Mouse (Mus musculus) ZHBTc4 (cell line): ENCODE measurements around the gene Dock9.

Experiments
- DNase-seq: peaks from one replicate; pipeline ENCODE4 v3.0.0-alpha.2; 2011; ENCODE audit warnings: low read depth, low spot score

The Dock9 gene

DNA sequence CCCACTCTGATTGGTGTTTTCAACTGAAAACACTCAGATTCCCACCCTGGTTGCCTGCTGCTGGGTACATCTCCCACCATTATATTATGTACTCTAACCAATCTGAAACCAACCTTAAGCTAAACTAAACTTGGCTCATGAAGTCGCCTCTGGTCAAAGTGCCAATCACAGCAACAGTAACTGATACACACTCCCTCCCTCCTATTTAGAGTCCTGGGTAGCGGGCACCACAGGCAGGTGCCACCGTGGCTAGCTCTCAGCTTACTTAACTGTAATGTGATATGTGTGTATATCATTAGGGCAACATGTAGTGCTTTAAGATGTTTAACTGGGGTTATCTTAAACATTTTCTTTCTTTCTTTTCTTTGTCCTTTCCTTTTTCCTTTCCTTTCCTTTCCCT lies 177.1 kb downstream of the Dock9 start:
- no peak for DNase-seq

DNA sequence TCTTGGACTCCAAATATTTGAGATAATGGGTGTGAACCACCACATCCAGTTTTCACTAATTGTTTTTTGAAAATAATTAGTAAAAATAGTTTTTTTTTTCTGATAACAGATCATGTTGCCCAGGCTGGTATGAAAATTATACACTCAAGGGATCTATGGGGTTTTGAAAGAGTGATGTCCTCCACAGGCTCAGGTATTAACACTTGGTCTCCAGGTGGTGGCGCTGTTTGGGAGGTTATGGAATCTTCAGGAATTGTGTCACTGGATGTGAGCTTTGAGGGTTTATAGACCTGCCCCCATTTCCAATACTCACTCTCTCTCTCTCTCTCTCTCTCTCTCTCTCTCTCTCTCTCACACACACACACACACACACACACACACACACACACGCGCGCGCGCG lies 177.5 kb downstream of the Dock9 start:
- peak; percentile 51 for DNase-seq

DNA sequence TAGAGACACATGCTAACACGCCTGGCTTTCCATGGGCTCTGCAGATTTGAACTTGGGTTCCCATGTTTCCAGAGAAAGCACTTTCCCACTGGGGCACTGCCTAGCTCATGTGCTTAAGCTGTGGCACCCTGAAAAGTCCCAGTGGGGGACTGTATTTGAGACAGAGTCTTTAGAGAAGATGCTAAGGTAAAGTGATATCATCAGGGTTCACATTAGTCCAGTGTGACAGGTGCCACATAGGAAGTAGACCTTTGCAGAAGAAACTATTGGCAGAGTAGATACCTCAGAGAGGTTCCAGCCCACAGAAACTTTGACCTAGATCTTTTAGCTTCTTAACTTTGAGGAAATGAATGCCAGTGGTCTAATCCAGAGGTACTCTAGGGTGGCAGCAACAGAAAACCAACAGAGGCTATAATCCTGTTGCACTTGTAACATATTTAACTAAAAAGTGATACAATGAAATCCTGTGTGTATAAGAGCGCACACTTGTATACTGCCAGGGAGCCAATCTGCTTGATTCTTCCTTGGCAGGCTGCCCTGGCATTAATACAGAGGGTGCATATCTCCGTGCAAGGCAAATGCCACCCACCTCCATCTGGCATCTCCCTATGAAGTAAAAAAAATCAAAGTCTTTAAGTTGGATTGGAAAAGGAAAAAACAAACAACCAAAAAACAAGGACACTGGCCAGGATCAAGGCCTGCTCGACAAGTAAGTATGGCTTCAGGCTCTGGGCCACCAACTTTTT lies 179.8 kb downstream of the Dock9 start:
- no peak for DNase-seq

DNA sequence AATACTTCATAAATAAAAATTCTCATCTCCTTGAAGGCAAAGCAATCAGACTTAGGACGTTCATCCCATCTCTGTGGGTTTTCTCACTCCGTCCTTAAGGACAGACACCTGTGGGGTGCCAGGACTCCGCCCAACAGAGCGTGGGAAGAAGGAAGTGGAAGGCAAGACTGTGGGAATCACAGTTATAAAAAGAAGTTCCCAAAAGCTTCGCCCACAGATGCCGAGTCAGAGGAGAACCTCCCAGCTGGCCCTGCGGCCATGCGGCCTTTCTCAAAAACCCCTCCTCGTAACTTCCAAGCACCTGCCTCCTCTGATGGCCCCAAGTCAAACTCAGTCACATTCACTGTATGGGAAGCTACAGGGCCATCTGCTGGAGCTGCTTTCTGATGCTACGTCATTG lies 182.2 kb downstream of the Dock9 start:
- DNase-seq = no peak

DNA sequence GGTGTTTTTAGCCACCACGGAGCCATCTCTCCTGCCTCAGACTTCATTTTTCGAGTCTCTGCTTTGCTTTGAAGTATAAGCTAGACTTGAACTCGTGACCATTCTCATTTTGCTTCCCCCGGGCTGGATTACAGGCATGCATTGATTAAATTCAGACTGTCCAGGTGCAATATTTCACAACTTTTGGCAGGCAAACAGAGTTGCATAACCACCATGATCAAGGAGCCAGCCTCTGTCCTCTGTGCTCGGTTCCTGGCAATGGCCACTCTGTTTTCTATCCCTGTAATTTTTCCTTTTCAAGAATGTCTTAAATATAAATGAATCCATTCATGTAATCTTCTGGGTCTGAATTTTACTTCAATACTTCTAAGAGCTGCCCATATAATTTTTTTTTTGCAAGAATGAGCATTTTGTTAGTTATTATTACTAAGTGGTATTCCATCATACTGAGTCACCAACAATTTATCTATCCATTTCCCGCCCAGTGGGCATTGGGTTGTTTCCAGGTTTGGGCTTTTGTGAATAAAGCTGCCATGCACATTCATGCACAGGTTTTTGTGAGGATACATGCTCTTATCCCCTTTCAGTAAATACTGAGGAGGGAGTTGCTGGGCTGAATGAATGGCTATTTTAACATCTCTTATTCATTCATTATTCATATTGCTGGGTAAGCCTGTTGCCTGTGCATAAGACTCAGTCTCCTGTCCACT lies 183.0 kb downstream of the Dock9 start:
- no peak for DNase-seq

DNA sequence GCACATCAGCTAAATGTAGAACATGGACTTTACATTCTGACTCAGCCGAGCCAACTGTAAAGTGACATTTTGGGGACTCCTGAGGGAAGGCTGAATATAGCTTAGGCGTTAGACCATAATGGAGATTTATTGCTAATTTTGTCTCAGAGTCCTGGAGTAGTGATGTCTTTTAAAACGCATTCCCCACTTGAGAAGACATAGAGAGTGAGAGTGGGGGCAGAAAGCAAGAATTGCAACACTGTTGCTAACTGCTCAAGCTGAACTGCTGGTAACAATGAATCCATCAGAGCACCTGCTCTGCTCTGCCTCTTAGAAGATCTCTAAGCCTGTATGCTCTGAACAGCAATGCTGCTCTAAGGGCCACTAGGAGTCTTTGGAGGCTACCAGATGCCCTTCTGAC lies 184.1 kb downstream of the Dock9 start:
- no peak for DNase-seq

DNA sequence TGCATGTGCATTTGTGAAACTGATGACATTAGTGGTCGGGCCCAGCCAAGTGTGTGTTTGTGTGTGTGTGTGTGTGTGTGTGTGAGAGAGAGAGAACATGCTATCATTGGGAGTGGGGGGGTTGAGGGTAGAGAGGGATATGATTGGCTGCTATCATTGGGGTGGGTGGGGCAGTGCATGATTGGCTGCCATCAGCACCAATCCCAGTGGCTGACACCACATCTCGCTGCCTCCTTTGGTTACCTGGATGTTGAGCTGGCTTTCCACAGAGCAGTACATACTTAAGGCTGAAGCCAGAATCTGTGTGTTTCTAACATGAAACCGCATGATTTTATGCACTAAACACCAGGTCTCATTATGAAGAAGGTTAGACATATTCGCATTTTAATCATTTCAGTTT lies 184.7 kb downstream of the Dock9 start:
- DNase-seq = no peak

DNA sequence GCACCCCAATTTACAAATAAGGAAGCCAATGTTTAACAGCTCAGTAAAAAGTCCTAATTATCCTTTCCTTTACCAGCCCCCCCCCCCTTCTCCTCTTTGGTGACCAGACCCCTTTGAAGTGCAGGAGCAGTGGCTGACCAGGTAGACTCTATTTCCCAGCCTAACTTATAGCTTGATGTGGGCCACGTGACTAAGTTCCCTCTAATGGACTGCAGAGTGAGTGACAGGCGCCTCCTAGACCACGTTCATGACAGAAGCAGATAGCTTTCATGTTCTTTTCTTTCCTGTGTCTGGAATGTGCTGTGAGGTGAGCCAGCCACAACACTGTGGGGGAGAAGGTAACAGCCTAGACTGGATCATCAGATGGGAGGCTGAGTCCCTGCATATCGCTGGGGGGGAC lies 186.1 kb downstream of the Dock9 start:
- DNase-seq = no peak

DNA sequence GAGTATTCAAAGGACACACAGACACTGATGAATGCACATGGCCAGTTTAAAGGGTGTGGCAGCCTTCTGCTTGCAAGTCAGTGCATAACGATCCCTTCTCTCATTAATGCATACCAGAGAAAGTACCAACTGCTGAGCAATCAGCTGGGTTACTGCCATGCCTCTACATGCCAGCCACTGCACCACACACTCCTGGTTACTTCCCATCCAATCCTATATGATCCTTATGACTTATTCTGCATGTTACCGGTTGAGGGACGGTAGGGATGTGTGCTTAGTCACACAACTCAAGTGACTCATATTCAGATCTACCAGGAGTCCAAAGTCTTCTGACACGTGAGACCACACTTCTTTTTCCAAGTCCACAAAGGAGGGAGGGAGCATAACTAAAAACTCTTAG lies 186.5 kb downstream of the Dock9 start:
- DNase-seq = no peak

DNA sequence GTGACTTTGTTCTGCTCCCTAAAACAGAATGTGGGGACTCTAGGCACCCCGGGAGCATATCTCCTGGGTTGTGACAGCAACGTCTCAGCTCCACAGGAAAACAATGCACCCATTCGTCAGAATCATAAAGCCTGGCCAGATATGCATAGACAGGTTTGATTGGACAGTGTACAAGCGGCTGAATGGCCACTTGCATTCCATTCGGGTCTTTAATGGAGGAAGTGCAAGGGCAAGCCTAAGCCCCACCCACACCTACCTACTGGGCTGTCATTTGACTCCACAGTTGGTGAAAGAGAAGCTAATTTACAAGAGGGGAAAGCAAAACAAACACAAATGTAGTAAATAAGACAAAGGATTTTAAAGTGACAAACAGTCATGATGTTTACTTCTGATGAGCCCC lies 189.1 kb downstream of the Dock9 start:
- peak; percentile 87 for DNase-seq

DNA sequence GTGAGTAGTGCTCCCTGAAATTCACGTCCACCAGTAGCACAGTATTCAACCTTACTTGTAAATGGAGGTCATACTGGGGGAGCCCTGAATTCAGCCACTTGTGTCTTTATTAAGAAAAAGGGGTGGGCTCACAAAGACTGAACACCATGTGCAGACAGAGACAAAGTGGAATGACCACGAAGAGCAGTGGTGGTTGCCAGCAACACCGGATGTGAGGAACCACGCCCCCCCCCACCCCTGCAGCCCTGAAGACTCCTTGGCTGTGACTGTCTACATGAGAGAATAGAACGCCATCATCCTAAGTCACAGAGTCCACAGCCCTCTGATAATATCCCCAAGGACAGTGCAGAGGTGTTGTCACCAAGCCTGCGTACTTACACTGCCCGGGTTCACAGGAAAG lies 191.2 kb downstream of the Dock9 start:
- no peak for DNase-seq

DNA sequence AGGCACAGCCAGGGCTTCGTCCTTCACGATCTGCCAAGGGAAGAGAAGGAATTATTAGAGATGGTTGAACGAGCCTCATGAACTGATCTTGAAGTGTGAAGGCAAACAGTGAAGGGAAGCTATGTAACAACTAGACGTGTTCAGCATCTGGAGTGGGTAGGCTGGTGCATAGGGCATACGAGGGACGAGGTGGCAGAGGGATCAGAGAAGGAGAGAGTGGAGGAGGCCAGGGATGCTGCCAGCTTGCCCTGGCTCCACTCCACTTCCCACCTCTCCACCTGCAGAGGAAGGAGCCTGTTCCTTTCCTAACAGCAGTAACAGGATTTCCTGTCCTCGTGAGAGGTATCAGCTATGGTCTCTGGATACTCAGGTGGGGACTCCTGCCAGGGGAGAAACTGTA lies 192.4 kb downstream of the Dock9 start:
- no peak for DNase-seq

DNA sequence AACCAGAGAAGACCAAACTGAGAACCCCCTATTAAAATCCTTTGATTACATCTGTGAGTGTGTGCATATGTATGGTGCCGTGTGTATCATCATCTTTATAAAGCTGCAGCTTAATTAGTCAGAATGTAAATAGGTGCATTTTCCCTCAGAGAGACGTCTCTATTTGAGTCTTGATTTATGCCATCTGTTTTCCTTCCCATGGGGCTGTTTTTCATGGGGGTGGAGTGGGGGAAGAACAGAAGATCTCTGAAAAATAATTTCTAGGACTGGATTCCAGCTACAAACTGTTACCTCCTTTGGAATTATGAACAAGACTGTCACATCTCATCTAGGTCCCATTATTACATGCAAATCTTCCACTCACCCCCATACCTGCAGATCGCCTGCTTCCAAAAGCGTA lies 193.1 kb downstream of the Dock9 start:
- no peak for DNase-seq

DNA sequence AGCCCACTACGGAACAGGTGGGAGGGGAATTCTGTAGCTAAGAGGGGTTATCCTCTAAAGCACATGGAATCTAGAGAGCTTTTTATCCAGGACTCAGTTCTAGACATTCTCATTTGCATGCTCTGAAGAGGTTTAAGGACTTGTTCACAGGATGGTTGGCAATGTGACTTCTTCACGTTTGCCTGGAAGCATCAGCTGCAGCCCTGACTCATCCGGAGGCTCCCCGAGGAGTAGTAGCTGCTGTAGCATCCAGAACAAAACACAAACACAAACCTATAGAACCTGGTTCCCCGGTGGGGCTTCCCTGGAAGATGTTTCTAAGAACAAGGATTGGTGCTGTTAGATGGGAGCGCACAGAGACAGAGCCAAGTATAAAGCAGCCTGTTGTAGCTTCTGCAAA lies 195.0 kb downstream of the Dock9 start:
- no peak for DNase-seq

DNA sequence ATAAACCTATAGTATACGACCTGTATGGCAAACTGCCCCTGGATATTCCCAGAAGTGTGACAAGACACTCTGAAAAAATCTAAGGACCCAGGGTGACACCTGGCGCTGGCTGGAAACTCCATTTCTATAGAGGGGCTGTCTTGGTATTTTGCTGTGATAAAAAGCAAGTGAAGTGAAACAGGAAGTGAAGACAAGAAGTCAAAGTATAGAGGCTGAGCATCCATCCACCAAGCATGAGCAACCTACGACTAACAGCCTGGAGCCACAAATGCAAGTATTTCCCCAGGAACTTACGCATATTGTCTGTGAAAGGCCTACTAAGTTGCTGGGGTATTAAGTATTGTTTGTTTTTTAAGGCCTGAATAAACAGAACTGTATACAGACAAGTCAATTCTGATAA lies 197.1 kb downstream of the Dock9 start:
- no peak for DNase-seq

DNA sequence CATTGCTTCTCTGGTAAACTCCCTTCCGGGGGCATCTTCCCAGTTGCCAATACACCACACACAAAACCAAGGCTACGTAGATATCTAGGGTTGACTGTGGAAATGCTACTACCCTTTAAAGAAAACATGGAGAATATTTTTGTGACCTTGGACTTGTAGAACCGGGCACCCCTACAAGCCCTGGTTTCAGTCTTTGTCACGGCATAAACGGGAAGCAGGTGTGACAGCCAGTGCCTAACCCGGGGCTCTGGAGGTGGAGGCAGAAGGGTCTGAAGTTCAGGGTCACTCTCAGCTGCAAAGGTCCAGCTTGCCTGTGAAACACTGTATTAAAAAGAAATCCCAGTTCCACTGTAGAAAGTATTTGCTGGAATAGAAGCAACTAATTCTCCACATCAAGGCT lies 200.6 kb downstream of the Dock9 start:
- no peak for DNase-seq

DNA sequence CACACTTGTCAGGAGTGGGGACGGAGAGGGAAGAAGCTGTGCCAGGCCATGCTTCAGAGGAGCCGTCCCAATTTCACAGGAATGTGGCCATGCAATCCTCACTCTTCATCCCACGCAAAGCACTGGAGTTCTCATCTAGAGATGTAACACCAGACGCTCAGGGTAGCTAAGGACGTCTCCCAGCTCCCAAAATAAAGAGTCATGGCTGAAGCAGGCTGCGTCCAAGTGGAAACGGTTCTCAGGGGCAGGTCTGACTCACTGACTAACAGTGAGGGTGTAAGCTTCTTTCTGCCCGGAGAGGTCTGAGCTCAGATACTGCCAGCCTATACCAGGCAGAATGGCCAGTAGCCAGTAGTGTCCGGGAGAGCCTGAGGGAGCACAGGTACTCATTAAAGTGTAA lies 201.0 kb downstream of the Dock9 start:
- DNase-seq = no peak

DNA sequence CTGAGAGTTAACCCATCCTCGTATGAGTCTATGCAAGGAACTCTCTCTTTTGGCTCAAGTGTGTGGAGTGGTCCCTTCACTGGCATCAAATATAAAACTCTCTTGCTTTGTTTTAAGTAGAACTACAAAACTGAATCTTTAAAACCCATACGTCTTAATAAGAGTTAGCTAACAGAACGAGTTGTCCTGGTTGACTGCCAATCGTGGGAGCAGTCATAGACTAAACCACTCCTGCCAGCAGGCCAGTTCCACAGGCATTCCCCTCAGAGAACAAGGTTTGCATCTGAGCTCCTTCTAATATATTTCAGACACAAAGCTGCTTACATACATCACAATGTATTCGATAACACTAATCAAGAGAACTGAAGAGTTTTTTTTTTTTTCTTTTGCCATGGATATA lies 203.0 kb downstream of the Dock9 start:
- DNase-seq = no peak

DNA sequence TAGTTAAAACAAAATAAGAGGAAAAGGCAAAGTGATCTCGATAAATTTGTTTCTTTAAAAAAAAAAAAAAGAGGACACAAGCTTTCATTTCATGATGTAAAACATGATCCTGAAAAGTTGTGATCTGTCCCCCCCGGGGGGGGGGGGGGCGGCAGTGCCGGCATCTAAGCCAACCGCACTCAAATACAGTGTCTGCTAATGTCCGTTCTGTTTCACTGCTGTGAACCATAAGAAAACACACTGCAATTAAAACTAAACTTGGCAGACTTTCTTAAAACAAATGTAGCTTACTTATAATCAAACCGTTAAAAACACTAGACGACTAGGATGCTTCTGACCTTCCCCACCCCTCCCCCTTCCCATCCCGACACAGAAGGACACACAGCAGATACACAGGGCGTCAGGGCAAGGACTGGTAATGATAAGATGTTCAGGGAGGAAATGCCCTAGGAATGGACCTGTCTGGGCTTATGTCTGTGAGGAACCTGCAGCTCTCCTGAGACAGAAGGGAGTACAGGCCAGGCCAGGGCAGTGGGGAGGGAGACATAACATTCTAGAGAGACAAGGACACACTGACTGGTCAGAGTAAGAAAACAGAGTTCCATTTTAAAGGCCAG lies 204.2 kb downstream of the Dock9 start:
- no peak for DNase-seq

DNA sequence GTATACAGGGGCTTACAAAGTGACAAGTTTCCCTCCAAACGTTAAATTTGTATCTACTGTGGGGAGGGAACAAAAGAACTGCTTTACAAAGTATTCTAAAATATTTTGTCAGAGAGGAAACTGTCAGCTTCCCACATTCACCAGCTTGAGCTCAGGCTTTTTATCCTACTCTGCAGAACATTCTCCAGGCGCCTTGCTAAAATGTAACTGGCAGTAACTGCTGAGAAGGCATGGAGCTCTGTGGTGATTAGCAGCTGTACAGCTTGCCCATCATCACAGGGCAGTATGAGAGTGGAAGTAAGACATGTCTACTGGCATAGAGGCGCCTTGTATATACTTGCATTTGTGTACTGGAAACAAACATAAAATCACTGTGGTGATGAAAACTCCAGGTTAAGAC lies 204.7 kb downstream of the Dock9 start:
- no peak for DNase-seq

DNA sequence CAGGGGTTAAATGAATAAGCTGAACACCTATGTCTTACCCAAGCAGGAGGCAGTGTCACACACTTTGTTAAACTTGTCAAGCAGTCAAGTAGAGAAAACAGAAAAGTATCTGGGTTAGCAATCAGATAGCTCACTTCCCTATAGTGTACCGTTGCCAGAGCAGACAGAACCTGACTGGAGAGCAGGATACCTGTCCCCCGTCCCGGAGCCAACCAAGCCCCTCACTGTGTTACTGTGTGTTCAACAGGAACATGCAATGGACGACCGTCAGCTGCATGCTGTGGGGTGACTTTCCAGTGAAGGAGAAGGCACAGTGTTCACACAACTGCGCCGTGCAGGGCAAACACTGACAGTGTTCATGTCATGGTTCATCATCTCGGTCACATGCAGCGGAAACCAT lies 205.3 kb downstream of the Dock9 start:
- no peak for DNase-seq

DNA sequence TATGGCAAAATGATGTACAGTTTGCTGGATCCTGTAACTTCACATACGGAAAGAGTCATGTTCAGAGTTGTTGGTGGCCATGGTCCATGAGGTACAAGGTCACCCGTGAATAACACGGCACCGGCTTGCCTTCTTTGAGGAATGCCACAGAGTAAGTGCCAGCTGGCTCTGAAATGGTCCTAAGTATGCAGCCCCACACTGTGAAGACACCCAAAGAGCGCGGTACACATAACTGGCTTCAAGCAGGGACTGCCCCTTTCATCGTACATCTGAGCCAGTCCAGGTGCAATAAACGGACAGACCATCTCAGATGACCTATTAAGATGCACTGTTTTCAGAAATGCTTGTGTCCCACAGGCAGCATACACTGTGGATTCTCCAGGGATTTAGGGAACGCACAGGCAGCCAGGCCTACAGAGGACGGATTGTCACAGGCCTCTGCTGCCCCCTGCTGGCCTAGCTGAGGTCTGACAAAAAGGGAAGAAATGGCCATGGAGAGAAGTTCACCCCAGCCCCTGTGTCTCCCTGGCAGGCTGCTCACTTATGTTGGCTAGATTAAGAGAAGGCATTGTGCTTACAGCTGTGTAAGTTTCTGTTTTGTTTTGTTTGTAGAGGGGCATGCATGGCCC lies 208.4 kb downstream of the Dock9 start:
- peak; percentile 92 for DNase-seq

DNA sequence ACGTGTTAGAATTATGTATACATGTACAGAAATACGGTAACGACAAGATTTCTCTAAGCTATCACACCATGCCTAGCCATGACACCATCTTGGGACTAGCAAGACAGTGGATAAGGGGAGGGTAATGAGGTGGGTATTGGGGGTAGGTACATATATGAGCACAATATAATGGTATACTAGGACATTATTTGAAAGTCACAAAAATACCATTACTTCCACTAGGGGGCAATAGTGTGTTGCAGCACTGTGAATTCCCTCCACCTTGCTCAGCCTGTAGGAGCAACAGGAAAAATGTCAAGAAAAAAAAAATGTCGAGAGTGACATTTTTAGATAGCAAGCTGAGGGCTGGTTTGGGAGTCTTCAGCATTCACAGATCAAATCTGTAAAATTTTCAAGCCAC lies 209.2 kb downstream of the Dock9 start:
- DNase-seq = peak; percentile 85
